Mouse (Mus musculus): Measurements from ENCODE around the gene Prdm16.

- TF ChIP-seq POLR2A (IDR thresholded peaks at IDR 0.05; ENCODE audit: low read depth, low read length), result no peak
- TF ChIP-seq CTCF (IDR thresholded peaks at IDR 0.05; ENCODE audit: extremely low read depth, insufficient read depth, insufficient read length, insufficient replicate concordance), result no peak
Measured at GRCm38 (mm10) chr4:154570451-154570881, 66.2 kb downstream of the Prdm16 start.
